Mouse (Mus musculus): ENCODE data around the gene Ccnc. TPM values are rescaled to one million over a fixed set of nuclear protein-coding genes. Genes with fewer than 3 reads are reported as not detected.
"Not testable (repeated sequence)": the region's sequence is repeated elsewhere in the genome, so short reads cannot be mapped to it uniquely, and the experiment has no call there.

Gene Ccnc
- polyA plus RNA-seq, 1 experiment from 2014 or later: 68.5 TPM

DNA sequence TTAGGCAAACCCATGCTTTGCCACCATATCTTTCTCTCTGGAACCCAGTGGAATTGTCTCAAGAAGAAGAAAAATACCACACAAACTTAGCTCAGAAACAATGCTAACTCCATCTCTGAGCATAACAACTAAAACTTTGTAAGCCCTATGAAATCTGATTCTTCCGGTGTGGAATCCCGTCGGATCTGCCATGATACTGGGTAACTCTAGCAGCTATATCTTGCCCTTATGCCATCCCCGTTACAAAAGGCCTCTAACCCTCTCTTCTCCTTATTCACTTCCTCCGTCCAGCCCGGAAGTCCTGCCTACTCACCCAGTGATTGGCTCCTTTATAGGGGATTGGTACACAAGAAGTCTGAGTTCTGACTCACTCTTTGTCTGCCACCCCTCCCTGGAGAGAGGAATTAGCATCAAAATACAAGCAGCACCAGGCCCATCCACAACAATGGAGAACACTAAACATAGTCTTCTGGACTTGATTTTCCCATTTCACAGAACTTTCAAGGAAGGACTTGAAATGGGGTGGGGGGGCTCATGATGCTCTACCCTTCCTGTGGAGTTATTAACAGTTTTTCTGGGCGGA lies 4.7 kb upstream of the Ccnc start:
- H3K4me2 ChIP-seq (ENCODE audit: low read length): no peak overlapping the region
- no peaks in the 10 kb centered on the region; the same call in 1 of the 2 replicates for H3K4me1 ChIP-seq (replicated peaks; ENCODE audit: control insufficient read depth, insufficient read depth, low read length)
- H3K9ac ChIP-seq (replicated peaks; ENCODE audit: low read depth, low read length): no peak overlapping the region
- 36% methylated on average over 7 of the region's 7 CpGs for WGBS
- no peaks in the 10 kb centered on the region for H3K27me3 ChIP-seq (replicated peaks; ENCODE audit: control insufficient read depth, insufficient read depth, low read length)
- ATAC-seq: no peak
- H3K4me3 ChIP-seq (replicated peaks; ENCODE audit: low read length): no peak overlapping the region
- H3K27ac ChIP-seq (ENCODE audit: low read length): no peak overlapping the region
- no peaks in the 10 kb centered on the region for H3K9me3 ChIP-seq (ENCODE audit: control insufficient read depth, low read length)
- no peaks in the 10 kb centered on the region for H3K36me3 ChIP-seq (ENCODE audit: control insufficient read depth, insufficient read depth)

DNA sequence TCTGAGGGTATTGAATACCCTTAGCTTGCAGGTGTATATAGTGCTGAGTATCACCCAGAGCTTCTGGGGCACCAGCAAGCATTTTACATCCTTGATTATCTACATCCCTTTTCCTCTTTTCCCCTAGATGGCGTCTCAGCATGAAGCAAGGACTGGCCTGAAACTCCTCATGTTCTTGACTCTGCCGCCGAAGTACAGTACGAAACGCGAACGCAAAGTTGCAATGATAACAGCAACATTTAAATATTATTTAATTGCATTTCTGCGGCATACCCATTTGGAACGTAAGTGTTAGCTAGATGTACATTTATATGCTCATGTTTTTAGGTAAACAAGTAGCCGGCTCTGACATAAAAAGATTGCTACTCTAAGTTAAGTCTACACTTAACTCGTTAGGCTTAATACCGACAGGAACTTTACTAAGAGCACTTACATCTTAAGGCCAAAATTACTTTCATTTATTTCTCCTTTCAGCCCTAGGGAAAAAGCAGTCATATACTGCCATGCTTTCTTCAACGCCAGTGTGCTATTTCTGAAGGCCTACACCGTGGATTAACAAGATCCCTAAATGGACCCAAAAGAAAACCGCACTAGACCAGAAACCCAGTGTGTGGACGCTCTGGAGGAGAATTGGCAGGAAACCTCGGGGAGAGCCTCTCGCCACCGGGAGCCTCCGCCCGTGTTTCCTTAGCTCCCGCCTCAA lies 438 bp upstream of the Ccnc start:
- WGBS: under 1% methylated on average over 22 of the region's 22 CpGs
- Histone ChIP-seq H3K4me1 (replicated peaks; ENCODE audit: control insufficient read depth, insufficient read depth, low read length) (peaks cover 10% of the 10 kb centered on the region), H3K36me3 (ENCODE audit: control insufficient read depth, insufficient read depth) (no peaks in the 10 kb centered on the region), H3K4me3 (replicated peaks; ENCODE audit: low read length) (peak overlapping the region; percentile 89), H3K9me3 (ENCODE audit: control insufficient read depth, low read length) (no peaks in the 10 kb centered on the region), H3K4me2 (ENCODE audit: low read length) (peak overlapping the region; percentile 67), H3K27ac (ENCODE audit: low read length) (peak overlapping the region; percentile 92), H3K27me3 (replicated peaks; ENCODE audit: control insufficient read depth, insufficient read depth, low read length) (no peaks in the 10 kb centered on the region), H3K9ac (replicated peaks; ENCODE audit: low read depth, low read length) (peak overlapping the region; percentile 78)
- peak; percentile 60 for ATAC-seq

DNA sequence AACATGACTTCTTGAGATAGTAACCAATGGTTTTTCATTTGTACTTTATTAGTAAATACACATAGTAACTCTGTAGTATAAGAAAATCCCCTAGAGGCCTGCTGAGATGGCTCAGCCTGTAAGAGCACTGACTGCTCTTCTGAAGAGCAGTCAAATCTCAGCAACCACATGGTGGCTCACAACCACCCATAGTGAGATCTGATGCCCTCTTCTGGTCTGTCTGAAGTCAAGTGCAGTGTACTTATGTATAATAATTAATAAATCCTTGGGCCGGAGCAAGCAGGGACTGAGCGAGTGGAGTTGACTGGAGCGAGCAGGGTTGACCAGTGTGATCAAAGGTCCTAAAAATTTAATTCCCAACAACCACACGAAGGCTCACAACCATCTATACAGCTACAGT lies 11.7 kb downstream of the Ccnc start:
- Histone ChIP-seq H3K27ac (ENCODE audit: low read length) (no peak overlapping the region), H3K4me2 (ENCODE audit: low read length) (no peak overlapping the region), H3K4me3 (replicated peaks; ENCODE audit: low read length) (no peak overlapping the region), H3K9ac (replicated peaks; ENCODE audit: low read depth, low read length) (no peak overlapping the region), H3K4me1 (replicated peaks; ENCODE audit: control insufficient read depth, insufficient read depth, low read length) (no peaks in the 10 kb centered on the region), H3K9me3 (ENCODE audit: control insufficient read depth, low read length) (no peaks in the 10 kb centered on the region), H3K27me3 (replicated peaks; ENCODE audit: control insufficient read depth, insufficient read depth, low read length) (no peaks in the 10 kb centered on the region), H3K36me3 (ENCODE audit: control insufficient read depth, insufficient read depth) (peaks cover 8% of the 10 kb centered on the region)
- ATAC-seq: no peak
- WGBS: 92% methylated on average over 4 of the region's 4 CpGs

DNA sequence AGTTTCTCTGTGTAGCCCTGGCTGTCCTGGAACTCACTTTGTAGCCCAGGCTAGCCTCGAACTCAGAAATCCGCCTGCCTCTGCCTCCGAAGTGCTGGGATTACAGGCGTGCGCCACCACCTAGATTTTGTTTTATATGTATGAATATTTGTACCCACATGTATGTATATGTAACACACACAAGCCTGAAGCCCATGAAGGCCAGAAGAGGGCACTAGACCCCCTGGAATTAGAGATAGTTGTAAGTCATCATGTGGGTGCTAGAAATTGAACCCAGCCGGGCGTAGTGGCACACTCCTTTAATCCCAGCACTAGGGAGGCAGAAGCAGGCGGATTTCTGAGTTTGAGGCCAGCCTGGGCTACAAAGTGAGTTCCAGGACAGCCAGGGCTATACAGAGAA lies 16.6 kb downstream of the Ccnc start:
- H3K9ac ChIP-seq (replicated peaks; ENCODE audit: low read depth, low read length); H3K4me3 ChIP-seq (replicated peaks; ENCODE audit: low read length); H3K9me3 ChIP-seq (ENCODE audit: control insufficient read depth, low read length); ATAC-seq; H3K4me1 ChIP-seq (replicated peaks; ENCODE audit: control insufficient read depth, insufficient read depth, low read length); H3K4me2 ChIP-seq (ENCODE audit: low read length); H3K27ac ChIP-seq (ENCODE audit: low read length); H3K27me3 ChIP-seq (replicated peaks; ENCODE audit: control insufficient read depth, insufficient read depth, low read length): not testable (repeated sequence)
- WGBS: 97% methylated on average over 8 of the region's 8 CpGs
- H3K36me3 ChIP-seq (ENCODE audit: control insufficient read depth, insufficient read depth): peaks cover 12% of the 10 kb centered on the region

DNA sequence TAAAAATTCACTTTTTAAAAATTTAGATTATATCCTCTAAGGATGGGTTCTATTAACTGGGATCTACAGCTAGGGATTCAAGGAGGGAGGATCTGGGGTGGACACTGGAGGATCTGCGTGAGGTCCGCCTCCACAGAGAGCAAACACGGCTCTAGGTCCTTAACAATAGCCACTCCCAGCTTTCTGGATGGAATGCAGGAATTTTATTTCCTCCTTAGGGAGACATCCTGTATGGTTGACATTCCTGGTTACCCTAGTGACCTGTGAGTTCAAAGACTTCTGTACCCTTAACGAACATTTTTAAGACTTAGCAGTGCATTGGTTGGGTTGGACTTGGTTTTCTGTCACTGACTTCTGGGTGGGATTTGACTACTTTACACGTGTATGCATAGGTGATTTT lies 18.2 kb downstream of the Ccnc start:
- no peaks in the 10 kb centered on the region for H3K4me1 ChIP-seq (replicated peaks; ENCODE audit: control insufficient read depth, insufficient read depth, low read length)
- ATAC-seq: no peak
- H3K4me2 ChIP-seq (ENCODE audit: low read length): no peak overlapping the region
- no peak overlapping the region for H3K9ac ChIP-seq (replicated peaks; ENCODE audit: low read depth, low read length)
- 79% methylated on average over 5 of the region's 5 CpGs for WGBS
- H3K4me3 ChIP-seq (replicated peaks; ENCODE audit: low read length): no peak overlapping the region
- no peaks in the 10 kb centered on the region for H3K27me3 ChIP-seq (replicated peaks; ENCODE audit: control insufficient read depth, insufficient read depth, low read length)
- H3K27ac ChIP-seq (ENCODE audit: low read length): no peak overlapping the region
- H3K9me3 ChIP-seq (ENCODE audit: control insufficient read depth, low read length): no peaks in the 10 kb centered on the region
- peaks cover 13% of the 10 kb centered on the region for H3K36me3 ChIP-seq (ENCODE audit: control insufficient read depth, insufficient read depth)

DNA sequence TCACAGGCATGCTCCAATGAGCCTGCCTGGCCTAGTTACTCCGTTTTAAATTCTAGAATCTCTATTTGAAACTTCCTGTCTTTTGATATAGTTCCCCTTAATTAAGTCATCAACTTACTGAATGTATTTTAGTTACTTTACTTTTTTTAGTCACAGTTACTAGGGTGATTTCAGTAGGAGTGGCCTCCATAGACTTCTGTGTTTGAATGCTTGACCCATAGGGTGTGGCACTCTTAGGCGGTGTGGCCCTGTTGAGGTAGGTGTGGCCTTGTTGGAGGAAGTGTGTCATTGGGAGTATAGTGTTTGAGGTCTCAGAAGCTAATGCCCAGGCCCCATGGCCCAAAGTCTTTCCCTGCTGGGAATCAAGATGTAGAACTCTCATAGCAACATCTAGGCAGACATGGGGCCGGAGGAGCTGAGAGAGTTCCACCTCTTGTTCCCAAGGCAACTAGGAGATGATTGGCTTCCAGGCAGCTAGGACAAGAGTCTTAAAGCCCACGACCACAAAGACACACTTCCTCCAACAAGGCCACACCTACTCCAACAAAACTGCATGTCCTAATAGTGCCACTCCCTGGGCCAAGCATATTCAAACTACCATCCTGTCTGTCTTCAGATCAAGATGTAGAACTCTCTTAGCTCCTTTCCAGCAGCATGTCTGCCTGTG lies 27.8 kb downstream of the Ccnc start:
- H3K4me3 ChIP-seq (replicated peaks; ENCODE audit: low read length): no peak overlapping the region
- no peak overlapping the region for H3K27ac ChIP-seq (ENCODE audit: low read length)
- H3K9me3 ChIP-seq (ENCODE audit: control insufficient read depth, low read length): 0 out of 2 replicates have a peak, but pooled peaks cover 3% of the 10 kb centered on the region
- H3K27me3 ChIP-seq (replicated peaks; ENCODE audit: control insufficient read depth, insufficient read depth, low read length): no peaks in the 10 kb centered on the region
- peaks cover 9% of the 10 kb centered on the region for H3K36me3 ChIP-seq (ENCODE audit: control insufficient read depth, insufficient read depth)
- H3K4me1 ChIP-seq (replicated peaks; ENCODE audit: control insufficient read depth, insufficient read depth, low read length): no peaks in the 10 kb centered on the region
- no peak for ATAC-seq
- no peak overlapping the region for H3K9ac ChIP-seq (replicated peaks; ENCODE audit: low read depth, low read length)
- H3K4me2 ChIP-seq (ENCODE audit: low read length): no peak overlapping the region
- 71% methylated on average over 4 of the region's 4 CpGs for WGBS

DNA sequence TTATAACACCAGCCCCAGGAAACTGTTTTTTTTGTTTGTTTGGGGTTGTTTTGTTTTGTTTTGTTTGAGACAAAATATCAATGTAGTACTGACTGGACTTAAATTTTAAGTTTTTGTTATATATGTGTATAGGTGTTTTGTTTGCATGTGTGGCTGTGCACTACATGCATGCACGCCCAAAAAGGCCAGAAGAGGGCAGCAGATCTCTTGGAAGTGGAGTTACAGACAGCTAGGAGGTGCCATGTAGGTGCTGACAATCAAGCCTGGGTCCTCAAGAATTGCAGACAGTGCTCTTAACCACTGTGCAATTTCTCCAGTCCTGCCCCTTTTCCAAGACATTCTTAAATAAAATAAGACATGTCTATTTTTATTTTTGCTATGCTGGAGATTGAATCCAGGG lies 31.4 kb downstream of the Ccnc start:
- Histone ChIP-seq H3K36me3 (ENCODE audit: control insufficient read depth, insufficient read depth) (peaks cover 5% of the 10 kb centered on the region), H3K9ac (replicated peaks; ENCODE audit: low read depth, low read length) (no peak overlapping the region), H3K4me3 (replicated peaks; ENCODE audit: low read length) (no peak overlapping the region), H3K4me2 (ENCODE audit: low read length) (no peak overlapping the region), H3K9me3 (ENCODE audit: control insufficient read depth, low read length) (0 out of 2 replicates have a peak, but pooled peaks cover 3% of the 10 kb centered on the region), H3K4me1 (replicated peaks; ENCODE audit: control insufficient read depth, insufficient read depth, low read length) (peaks cover 5% of the 10 kb centered on the region), H3K27ac (ENCODE audit: low read length) (no peak overlapping the region), H3K27me3 (replicated peaks; ENCODE audit: control insufficient read depth, insufficient read depth, low read length) (no peaks in the 10 kb centered on the region)
- no peak for ATAC-seq
- 82% methylated on average over 1 of the region's 1 CpGs for WGBS

DNA sequence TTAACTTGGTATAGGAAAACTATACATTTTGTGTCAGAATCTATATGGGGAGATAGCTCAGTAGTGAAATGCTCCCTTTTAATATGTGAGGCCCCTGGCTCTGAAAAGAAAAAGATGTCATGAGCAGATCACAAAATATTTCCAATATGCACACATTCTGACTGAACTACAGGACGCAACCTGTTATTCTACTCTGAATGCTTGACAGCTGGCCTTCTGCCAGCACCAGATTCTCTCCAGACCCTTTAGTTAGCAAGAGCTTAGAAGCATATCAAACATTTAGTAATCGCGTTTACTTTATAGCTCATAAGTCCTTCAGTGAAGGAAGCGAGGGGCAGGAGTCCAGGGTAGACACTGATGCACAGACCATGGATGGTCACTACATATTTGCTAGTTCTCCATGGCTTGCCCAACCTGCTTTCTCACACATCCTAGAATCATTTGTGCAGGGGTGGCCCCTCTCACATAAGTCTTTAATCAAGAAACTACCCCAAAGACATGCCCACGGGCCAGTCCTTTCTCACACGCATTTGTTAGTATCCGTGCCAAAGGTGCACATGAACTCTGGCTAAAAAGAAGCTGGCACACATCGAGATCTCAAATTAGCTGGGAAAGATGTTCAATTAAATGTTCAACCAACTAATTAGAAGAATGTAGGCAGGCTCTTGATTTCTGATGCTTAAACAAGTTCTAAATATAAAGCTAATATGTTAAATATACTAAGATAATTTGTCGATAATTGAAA lies 34.1 kb downstream of the Ccnc start:
- WGBS: 41% methylated on average over 9 of the region's 9 CpGs
- Histone ChIP-seq H3K4me3 (replicated peaks; ENCODE audit: low read length) (no peak overlapping the region), H3K9me3 (ENCODE audit: control insufficient read depth, low read length) (0 out of 2 replicates have a peak, but pooled peaks cover 3% of the 10 kb centered on the region), H3K27me3 (replicated peaks; ENCODE audit: control insufficient read depth, insufficient read depth, low read length) (no peaks in the 10 kb centered on the region), H3K4me2 (ENCODE audit: low read length) (no peak overlapping the region), H3K27ac (ENCODE audit: low read length) (no peak overlapping the region), H3K36me3 (ENCODE audit: control insufficient read depth, insufficient read depth) (peaks cover 5% of the 10 kb centered on the region), H3K4me1 (replicated peaks; ENCODE audit: control insufficient read depth, insufficient read depth, low read length) (peaks cover 11% of the 10 kb centered on the region), H3K9ac (replicated peaks; ENCODE audit: low read depth, low read length) (no peak overlapping the region)
- peak; percentile 68 for ATAC-seq

DNA sequence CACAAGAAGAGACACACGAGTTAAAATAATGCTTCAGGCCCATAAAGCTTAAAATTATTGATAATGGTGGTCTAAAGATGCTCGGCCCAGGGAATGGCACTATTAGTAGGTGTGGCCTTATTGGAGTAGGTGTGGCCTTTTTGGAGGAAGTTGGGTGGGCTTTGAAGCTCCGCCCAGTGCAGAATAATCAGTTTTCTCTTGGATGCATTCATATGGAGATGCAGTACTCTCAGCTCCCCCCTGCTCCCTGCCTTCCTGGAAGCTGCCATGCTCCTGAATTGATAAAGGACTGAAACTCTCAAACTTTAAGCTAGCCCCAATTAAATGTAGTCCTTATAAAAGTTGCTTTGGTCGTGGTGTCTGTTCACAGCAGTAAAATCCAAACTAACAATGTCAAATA lies 36.3 kb downstream of the Ccnc start:
- Histone ChIP-seq H3K4me2 (ENCODE audit: low read length) (no peak overlapping the region), H3K9me3 (ENCODE audit: control insufficient read depth, low read length) (0 out of 2 replicates have a peak, but pooled peaks cover 2% of the 10 kb centered on the region), H3K4me3 (replicated peaks; ENCODE audit: low read length) (no peak overlapping the region), H3K9ac (replicated peaks; ENCODE audit: low read depth, low read length) (no peak overlapping the region), H3K36me3 (ENCODE audit: control insufficient read depth, insufficient read depth) (peaks cover 5% of the 10 kb centered on the region), H3K27ac (ENCODE audit: low read length) (no peak overlapping the region), H3K4me1 (replicated peaks; ENCODE audit: control insufficient read depth, insufficient read depth, low read length) (peaks cover 11% of the 10 kb centered on the region), H3K27me3 (replicated peaks; ENCODE audit: control insufficient read depth, insufficient read depth, low read length) (no peaks in the 10 kb centered on the region)
- WGBS: 82% methylated on average over 4 of the region's 4 CpGs
- ATAC-seq: no peak
